Mouse (Mus musculus) midbrain, postnatal 0 days (tissue): ENCODE measurements around the gene Trpc6. TPM values are rescaled to one million over a fixed set of nuclear protein-coding genes. Genes with fewer than 3 reads are reported as not detected.

Experiments
- ATAC-seq: fragments of 200-750 bp; cut with Nextera tagmentation; 2 replicates; pipeline ENCODE4 v1.8.0; 2017; ENCODE audit warnings: moderate number of reproducible peaks, mild to moderate bottlenecking, moderate TSS enrichment, moderate library complexity; ENCODE audit not compliant: low FRiP score
- DNase-seq: peaks from one replicate; pipeline ENCODE4 v3.0.0-alpha.2; 2015; ENCODE audit warnings: low spot score
- H3K27ac ChIP-seq: fragments of 300-500 bp; sonication (generic); 2 replicates; pipeline ENCODE4 v1.5.1; 2014; ENCODE audit warnings: low read depth, mild to moderate bottlenecking, low read length, mixed read lengths
- H3K27me3 ChIP-seq: fragments of 300-500 bp; sonication (generic); 2 replicates; pipeline ENCODE4 v1.6.1; 2014; ENCODE audit warnings: low read length, control low read depth, mixed read lengths; ENCODE audit not compliant: insufficient read depth
- H3K36me3 ChIP-seq: fragments of 300-500 bp; sonication (generic); 2 replicates; pipeline ENCODE4 v1.6.1; 2014; ENCODE audit warnings: low read length, control low read depth, mixed read lengths; ENCODE audit not compliant: insufficient read depth
- H3K4me1 ChIP-seq: fragments of 300-500 bp; sonication (generic); 2 replicates; pipeline ENCODE4 v1.6.1; 2014; ENCODE audit warnings: mild to moderate bottlenecking, control low read depth, antibody characterized with exemption, low read length, mixed read lengths; ENCODE audit not compliant: insufficient read depth
- H3K4me2 ChIP-seq: fragments of 300-500 bp; sonication (generic); 2 replicates; pipeline ENCODE4 v1.6.1; 2014; ENCODE audit warnings: low read depth, mild to moderate bottlenecking, low read length, mixed read lengths; ENCODE audit not compliant: poor library complexity, severe bottlenecking
- H3K4me3 ChIP-seq: fragments of 300-500 bp; sonication (generic); 2 replicates; pipeline ENCODE4 v1.5.1; 2014; ENCODE audit warnings: low read depth, mild to moderate bottlenecking, low read length, moderate library complexity
- H3K9ac ChIP-seq: fragments of 300-500 bp; sonication (generic); replicated peaks from 2 replicates; pipeline ENCODE4 v1.6.1; 2014; ENCODE audit warnings: mild to moderate bottlenecking, low read length, moderate library complexity, mixed read lengths; ENCODE audit not compliant: poor library complexity, severe bottlenecking
- H3K9me3 ChIP-seq: fragments of 300-500 bp; sonication (generic); 2 replicates; pipeline ENCODE4 v1.6.1; 2016; ENCODE audit warnings: low read length, control low read depth
- CTCF ChIP-seq: IDR thresholded peaks from 2 replicates; pipeline ENCODE4 v1.5.1; 2016; ENCODE audit warnings: antibody characterized with exemption, mild to moderate bottlenecking
- WGBS: fragments of 180-500 bp; shearing (Covaris S2); extraction: QIAGEN DNeasy Blood & Tissue Kit; methylation state at CpG from one replicate; pipeline ENCODE4 v1.1.7; 2014; 5-methylcytosine and 5-hydroxymethylcytosine counted together
- polyA plus RNA-seq: library from polyadenylated mRNA; unstranded; fragments of >200 nt; fragmentation: Nextera tagmentation; extraction: Ambion mirVana; gene quantifications from 2 replicates; pipeline ENCODE4 v1.2.1, GENCODE M21; 2015
- total RNA-seq: library from RNA; depleted of rRNA; stranded (reverse); fragments of >200 nt; gene quantifications from 2 replicates; pipeline ENCODE4 v1.2.3, GENCODE M21; 2014

Gene Trpc6
- total and polyA plus RNA-seq, 2 experiments from 2014 or later, result 0.38 to 0.62 TPM

DNA sequence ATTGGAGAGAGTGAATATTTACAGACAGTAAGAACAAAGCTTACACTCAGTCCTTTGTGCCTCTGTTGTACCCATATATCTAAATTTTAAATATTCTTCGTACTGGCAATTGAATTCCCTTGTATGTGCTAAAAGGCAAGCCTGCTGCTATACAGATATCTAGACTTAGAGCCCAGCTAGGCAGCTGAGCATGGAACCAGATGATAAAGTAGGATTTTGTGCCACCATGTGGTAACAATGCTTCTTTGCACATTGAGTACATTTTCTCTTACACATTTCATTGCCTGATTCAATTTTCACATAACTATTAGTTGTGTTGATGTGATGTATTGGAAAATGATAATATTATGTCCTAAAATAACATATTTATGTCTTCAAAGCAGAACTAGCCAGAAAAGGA lies 132.7 kb downstream of the Trpc6 start:
- H3K9ac ChIP-seq, result no peak overlapping the region
- peak; percentile 87 for TF ChIP-seq CTCF
- 57% methylated on average over 1 of the region's 1 CpGs for WGBS
- H3K9me3 ChIP-seq, result no peaks in the 10 kb centered on the region
- no peaks in the 10 kb centered on the region for H3K36me3 ChIP-seq
- no peaks in the 10 kb centered on the region for H3K27me3 ChIP-seq
- no peaks in the 10 kb centered on the region for H3K4me1 ChIP-seq
- H3K4me2 ChIP-seq, result no peak overlapping the region
- peak; percentile 72; the same call in 1 of the 2 replicates for ATAC-seq
- no peak overlapping the region for H3K4me3 ChIP-seq
- DNase-seq, result peak; percentile 82
- H3K27ac ChIP-seq, result no peak overlapping the region

DNA sequence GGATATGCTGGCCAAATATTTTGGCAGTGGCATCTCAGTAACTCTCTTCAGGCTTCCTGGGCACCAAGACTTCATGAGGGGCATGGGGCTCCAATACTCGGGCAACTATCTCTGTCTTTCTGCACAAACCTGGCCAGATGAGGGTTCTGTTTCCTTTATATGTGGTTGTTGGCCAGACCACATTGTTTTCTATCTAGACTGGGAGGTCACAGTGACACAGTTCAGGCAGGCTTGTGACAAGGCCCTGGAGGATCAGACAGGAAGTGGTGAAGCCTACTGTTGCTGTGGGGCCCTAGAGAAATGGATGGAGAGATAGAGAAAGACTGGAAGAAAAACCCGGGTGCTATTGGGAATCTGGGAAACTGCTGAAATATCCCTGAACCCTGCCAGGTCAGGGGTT lies 149.2 kb downstream of the Trpc6 start:
- no peaks in the 10 kb centered on the region for H3K9me3 ChIP-seq
- DNase-seq, result no peak
- H3K27me3 ChIP-seq, result no peaks in the 10 kb centered on the region
- H3K9ac ChIP-seq, result no peak overlapping the region
- TF ChIP-seq CTCF, result no peak
- no peak overlapping the region for H3K27ac ChIP-seq
- 80% methylated on average over 2 of the region's 2 CpGs for WGBS
- no peak overlapping the region for H3K4me2 ChIP-seq
- no peak for ATAC-seq
- no peaks in the 10 kb centered on the region for H3K36me3 ChIP-seq
- H3K4me1 ChIP-seq, result no peaks in the 10 kb centered on the region
- no peak overlapping the region for H3K4me3 ChIP-seq

DNA sequence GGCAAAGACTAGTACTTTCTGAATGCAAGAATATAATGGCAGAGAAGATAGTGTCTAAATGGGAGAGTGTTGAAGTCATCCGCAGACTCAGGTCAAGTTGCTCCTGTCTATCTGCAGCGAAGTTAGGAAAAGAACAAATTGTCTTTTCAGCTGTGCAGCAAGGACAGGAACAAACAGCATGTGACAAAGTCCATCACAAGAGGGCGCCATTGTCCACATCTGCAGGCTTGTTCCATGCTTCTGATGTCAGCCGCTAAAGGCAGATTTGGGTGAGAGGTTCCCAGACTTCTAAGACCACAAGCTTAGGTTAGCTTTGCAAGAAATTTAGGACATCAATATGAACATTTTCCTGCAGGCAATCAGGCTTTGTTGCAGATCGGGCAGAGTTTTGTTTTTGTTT lies 156.7 kb downstream of the Trpc6 start:
- H3K9ac ChIP-seq, result no peak overlapping the region
- H3K4me2 ChIP-seq, result no peak overlapping the region
- no peaks in the 10 kb centered on the region for H3K4me1 ChIP-seq
- DNase-seq (peak; percentile 90), ATAC-seq (peak; percentile 84)
- no peaks in the 10 kb centered on the region for H3K9me3 ChIP-seq
- H3K27me3 ChIP-seq, result no peaks in the 10 kb centered on the region
- WGBS, result 25% methylated on average over 5 of the region's 5 CpGs
- no peak overlapping the region for H3K4me3 ChIP-seq
- peak; percentile 97 for TF ChIP-seq CTCF
- H3K36me3 ChIP-seq, result no peaks in the 10 kb centered on the region
- H3K27ac ChIP-seq, result no peak overlapping the region

DNA sequence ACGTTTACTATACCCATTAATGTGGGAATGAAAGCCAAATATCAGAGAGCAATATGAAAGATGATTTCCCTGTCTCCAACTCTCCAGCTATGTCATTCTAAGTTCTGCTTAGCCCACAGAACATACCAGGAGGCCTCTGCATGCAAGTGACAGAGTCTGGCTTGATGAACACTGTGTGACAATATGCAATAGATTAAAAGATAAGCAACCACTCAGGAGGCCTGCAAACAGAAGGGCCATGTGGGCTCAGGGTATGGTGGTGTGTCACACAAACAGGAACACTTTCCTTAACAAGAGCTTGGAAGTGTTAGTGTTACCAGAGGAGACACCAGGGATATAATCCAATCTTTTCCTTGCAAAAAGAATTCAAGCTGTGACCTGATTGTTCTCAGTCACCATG lies 159.6 kb downstream of the Trpc6 start:
- H3K4me3 ChIP-seq, result no peak overlapping the region
- no peaks in the 10 kb centered on the region for H3K36me3 ChIP-seq
- DNase-seq (no peak), ATAC-seq (no peak)
- no peak for TF ChIP-seq CTCF
- no peak overlapping the region for H3K9ac ChIP-seq
- H3K4me2 ChIP-seq, result no peak overlapping the region
- no peaks in the 10 kb centered on the region for H3K4me1 ChIP-seq
- no peak overlapping the region for H3K27ac ChIP-seq
- WGBS, result 73% methylated on average over 1 of the region's 1 CpGs
- no peaks in the 10 kb centered on the region for H3K9me3 ChIP-seq
- no peaks in the 10 kb centered on the region for H3K27me3 ChIP-seq

DNA sequence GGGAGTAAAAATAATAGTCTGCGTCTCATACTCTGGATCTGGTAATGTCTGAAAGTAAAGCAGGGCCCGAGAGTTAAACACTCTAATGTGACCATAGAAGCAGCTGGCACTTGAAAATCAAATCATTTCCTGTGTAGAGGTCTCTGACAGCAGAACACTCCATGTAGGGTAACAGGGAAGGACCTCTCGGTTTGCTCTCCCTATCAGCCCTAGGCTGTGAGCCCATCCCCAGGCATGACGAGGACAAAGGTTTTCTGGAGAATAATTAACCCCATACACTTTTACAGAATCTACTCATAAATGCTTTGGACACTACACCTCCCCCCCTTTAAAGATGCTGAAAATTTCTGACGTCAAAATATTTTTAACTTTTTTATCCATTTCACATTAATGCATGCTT lies 160.0 kb downstream of the Trpc6 start:
- DNase-seq (no peak), ATAC-seq (no peak)
- TF ChIP-seq CTCF, result no peak
- no peak overlapping the region for H3K4me3 ChIP-seq
- H3K4me2 ChIP-seq, result no peak overlapping the region
- no peaks in the 10 kb centered on the region for H3K9me3 ChIP-seq
- WGBS, result 66% methylated on average over 5 of the region's 5 CpGs
- H3K27ac ChIP-seq, result no peak overlapping the region
- no peaks in the 10 kb centered on the region for H3K27me3 ChIP-seq
- H3K4me1 ChIP-seq, result no peaks in the 10 kb centered on the region
- H3K36me3 ChIP-seq, result no peaks in the 10 kb centered on the region
- no peak overlapping the region for H3K9ac ChIP-seq

DNA sequence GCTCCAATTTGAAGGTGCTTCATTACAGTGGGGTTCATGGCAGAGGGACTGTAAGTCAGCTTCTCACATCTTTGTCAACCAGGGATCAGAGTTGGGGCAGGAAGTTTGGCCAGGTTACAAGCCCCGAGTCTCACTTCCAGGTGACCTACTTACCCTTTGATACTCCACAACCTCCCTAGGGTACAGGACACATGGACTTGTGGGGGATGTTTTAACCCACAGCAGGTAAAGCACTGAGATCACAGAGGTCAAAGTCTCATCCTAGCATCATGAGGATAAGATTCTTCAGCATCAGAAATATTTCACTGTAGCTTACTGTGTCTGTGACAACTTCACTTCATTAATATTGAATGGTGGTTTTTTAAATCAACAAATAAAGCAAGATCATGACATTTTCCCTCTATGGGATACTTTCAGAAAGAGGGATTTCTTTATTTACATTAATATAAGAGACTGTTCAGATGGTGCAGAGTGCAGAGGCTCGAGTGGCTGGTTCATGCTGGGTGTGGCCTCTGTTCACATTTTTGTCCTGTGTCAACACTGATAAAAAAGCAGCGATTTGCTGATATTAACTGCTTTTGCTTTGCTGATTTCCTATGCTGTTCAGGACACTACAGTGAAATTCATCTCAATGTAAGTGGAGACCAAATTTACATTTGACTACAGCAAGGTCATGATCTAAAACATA lies 166.3 kb downstream of the Trpc6 start:
- no peak overlapping the region for H3K4me3 ChIP-seq
- DNase-seq (no peak), ATAC-seq (no peak)
- H3K4me2 ChIP-seq, result no peak overlapping the region
- H3K27ac ChIP-seq, result no peak overlapping the region
- TF ChIP-seq CTCF, result no peak
- H3K4me1 ChIP-seq, result no peaks in the 10 kb centered on the region
- WGBS, result 77% methylated on average over 3 of the region's 3 CpGs
- no peaks in the 10 kb centered on the region for H3K27me3 ChIP-seq
- no peak overlapping the region for H3K9ac ChIP-seq
- no peaks in the 10 kb centered on the region for H3K36me3 ChIP-seq
- no peaks in the 10 kb centered on the region for H3K9me3 ChIP-seq
